Mouse (Mus musculus) neural tube, embryonic 12.5 days (tissue): ENCODE data around the gene Irf1. TPM values are rescaled to one million over a fixed set of nuclear protein-coding genes. Genes with fewer than 3 reads are reported as not detected.

ENCODE experiments used
- ATAC-seq: fragments of 200-750 bp; cut with Nextera tagmentation; 2 replicates; pipeline ENCODE4 v1.8.0; 2017; ENCODE audit warnings: low read depth, mild to moderate bottlenecking, moderate TSS enrichment, moderate library complexity; ENCODE audit not compliant: low FRiP score
- H3K27ac ChIP-seq: fragments of 300-500 bp; sonication (generic); 2 replicates; pipeline ENCODE4 v1.5.1; 2016
- H3K27me3 ChIP-seq: fragments of 300-500 bp; sonication (generic); replicated peaks from 2 replicates; pipeline ENCODE4 v1.6.1; 2016; ENCODE audit warnings: mild to moderate bottlenecking
- H3K36me3 ChIP-seq: fragments of 300-500 bp; sonication (generic); 2 replicates; pipeline ENCODE4 v1.6.1; 2016; ENCODE audit warnings: mild to moderate bottlenecking
- H3K4me1 ChIP-seq: fragments of 300-500 bp; sonication (generic); 2 replicates; pipeline ENCODE4 v1.6.1; 2016
- H3K4me2 ChIP-seq: fragments of 300-500 bp; sonication (generic); replicated peaks from 2 replicates; pipeline ENCODE4 v1.6.1; 2016; ENCODE audit warnings: mild to moderate bottlenecking
- H3K4me3 ChIP-seq: fragments of 300-500 bp; sonication (generic); 2 replicates; pipeline ENCODE4 v1.5.1; 2016
- H3K9ac ChIP-seq: fragments of 300-500 bp; sonication (generic); 2 replicates; pipeline ENCODE4 v1.6.1; 2016; ENCODE audit warnings: mild to moderate bottlenecking
- H3K9me3 ChIP-seq: fragments of 300-500 bp; sonication (generic); 2 replicates; pipeline ENCODE4 v1.6.1; 2016; ENCODE audit warnings: mild to moderate bottlenecking
- WGBS: fragments of 180-500 bp; shearing (Covaris S2); methylation state at CpG from one replicate; pipeline ENCODE4 v1.1.7; 2016; 5-methylcytosine and 5-hydroxymethylcytosine counted together
- polyA plus RNA-seq: library from polyadenylated mRNA; unstranded; fragments of >200 nt; fragmentation: Nextera tagmentation; extraction: Ambion mirVana; gene quantifications from 2 replicates; pipeline ENCODE4 v1.2.1, GENCODE M21; 2016

Irf1 gene
- polyA plus RNA-seq, 1 experiment from 2014 or later: 3.3 TPM

DNA sequence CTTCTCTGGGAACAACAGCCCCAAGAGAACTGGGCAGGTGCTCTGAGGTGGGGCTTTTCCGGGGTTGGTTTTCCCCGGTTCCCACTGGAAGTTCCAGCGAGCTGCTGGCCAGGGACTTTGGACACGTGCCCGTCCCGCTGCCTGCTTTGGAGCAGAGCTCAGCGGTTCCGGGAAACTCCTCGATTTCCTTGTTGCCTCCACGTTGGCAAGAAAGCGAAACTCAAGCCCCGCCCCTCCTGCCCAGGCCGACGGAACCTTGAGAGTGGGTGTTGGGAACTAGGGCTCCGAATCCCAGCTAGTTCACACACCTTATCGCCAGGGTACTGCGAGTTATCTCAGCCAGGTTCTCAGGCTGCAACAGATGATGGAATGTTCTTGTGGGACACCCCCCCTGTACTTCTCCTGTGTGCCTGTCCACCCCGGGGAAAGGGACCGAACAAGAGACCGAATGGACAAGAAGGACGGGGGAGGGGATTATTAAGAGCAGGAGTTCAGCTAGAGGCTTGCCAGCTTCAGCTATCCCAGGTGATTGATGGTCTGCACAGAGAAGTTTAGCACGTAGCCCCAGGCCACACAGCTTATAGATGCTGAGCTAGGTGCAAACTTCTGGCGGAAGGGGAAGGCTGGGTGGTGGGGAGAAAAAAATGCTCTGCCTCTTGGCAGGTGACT is 6.9 kb upstream of the Irf1 start:
- Histone ChIP-seq H3K9ac (peak overlapping the region; percentile 41; the same call in 1 of the 2 replicates), H3K27ac (no peak overlapping the region), H3K27me3 (peaks cover 48% of the 10 kb centered on the region), H3K36me3 (no peaks in the 10 kb centered on the region), H3K4me3 (peak overlapping the region; percentile 31), H3K4me2 (peak overlapping the region; percentile 78), H3K4me1 (peaks cover 14% of the 10 kb centered on the region), H3K9me3 (no peaks in the 10 kb centered on the region)
- ATAC-seq: peak; percentile 21
- WGBS: 9% methylated on average over 23 of the region's 23 CpGs

DNA sequence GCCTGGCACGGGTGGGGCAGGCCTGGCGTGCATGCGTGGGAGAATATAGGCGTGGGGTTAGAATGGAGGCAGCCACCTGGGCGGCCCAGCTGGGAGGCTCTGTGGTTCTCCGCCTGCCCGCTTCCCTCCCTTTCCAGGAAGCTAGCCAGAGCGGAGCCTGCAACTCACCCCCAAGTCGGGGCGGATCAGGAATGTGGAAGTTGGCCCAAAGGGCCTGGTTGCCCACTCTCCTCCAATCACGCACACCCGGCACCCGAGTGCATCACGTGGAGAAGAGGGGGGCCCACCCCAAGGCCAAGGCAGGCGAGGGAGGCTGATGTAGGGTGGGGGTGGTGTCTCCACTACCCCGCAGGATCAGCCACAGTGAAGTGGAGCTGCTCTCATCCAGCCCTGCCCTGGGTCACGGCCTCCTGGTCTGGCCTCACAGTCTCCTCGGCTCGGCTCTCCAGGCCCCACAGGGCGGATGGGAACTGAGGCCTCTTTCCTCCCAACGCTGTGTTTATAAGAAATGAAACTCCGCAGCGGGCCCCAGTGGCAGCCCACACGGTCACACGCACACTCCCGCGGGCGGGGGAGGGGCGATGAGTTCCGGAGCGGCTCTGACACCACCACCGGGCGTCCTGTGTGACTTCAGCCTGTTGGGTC is 6.2 kb upstream of the Irf1 start:
- peak overlapping the region; percentile 41 for H3K9ac ChIP-seq
- no peaks in the 10 kb centered on the region for H3K9me3 ChIP-seq
- H3K4me1 ChIP-seq: peaks cover 14% of the 10 kb centered on the region
- H3K36me3 ChIP-seq: no peaks in the 10 kb centered on the region
- 4% methylated on average over 33 of the region's 33 CpGs for WGBS
- H3K27ac ChIP-seq: no peak overlapping the region
- ATAC-seq: peak; percentile 73
- peak overlapping the region; percentile 31 for H3K4me3 ChIP-seq
- H3K4me2 ChIP-seq: peak overlapping the region; percentile 78
- peaks cover 51% of the 10 kb centered on the region for H3K27me3 ChIP-seq

DNA sequence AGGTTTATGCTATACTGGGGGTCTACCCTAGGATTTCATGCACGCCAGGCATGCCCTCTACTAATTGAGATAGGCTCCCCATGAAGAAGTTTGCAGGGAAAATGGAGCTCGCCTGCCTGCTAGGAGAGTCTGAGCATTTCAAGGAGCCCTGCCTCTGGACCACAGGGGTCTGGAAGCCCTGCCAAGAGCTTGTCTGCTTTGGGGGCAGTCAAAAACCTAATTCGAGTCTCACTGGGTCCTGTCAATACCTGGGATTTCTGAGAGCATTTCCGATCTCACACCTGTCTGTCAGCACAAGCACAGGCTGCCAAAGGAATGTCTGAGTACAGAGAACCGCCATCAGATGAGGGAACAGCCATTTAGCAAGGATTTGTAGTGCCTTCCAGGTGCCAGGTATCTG is 5.2 kb upstream of the Irf1 start:
- Histone ChIP-seq H3K4me3 (no peak overlapping the region), H3K4me1 (peaks cover 18% of the 10 kb centered on the region), H3K27ac (no peak overlapping the region), H3K4me2 (no peak overlapping the region), H3K36me3 (no peaks in the 10 kb centered on the region), H3K9ac (no peak overlapping the region), H3K9me3 (no peaks in the 10 kb centered on the region), H3K27me3 (peaks cover 47% of the 10 kb centered on the region)
- ATAC-seq: no peak
- 59% methylated on average over 5 of the region's 5 CpGs for WGBS

- no peak overlapping the region for H3K4me3 ChIP-seq
- ATAC-seq: no peak
- H3K27ac ChIP-seq: no peak overlapping the region
- H3K27me3 ChIP-seq: peaks cover 19% of the 10 kb centered on the region
- 80% methylated on average over 13 of the region's 13 CpGs for WGBS
- H3K9me3 ChIP-seq: no peaks in the 10 kb centered on the region
- H3K9ac ChIP-seq: no peak overlapping the region
- peaks cover 12% of the 10 kb centered on the region for H3K4me1 ChIP-seq
- H3K4me2 ChIP-seq: no peak overlapping the region
- H3K36me3 ChIP-seq: no peaks in the 10 kb centered on the region
These were observed 1.2 kb upstream of the Irf1 start for GRCm38 (mm10) chr11:53768422-53769184.

- H3K4me1 ChIP-seq: peaks cover 7% of the 10 kb centered on the region; the same call in 1 of the 2 replicates
- no peak overlapping the region for H3K27ac ChIP-seq
- peak overlapping the region; percentile 97 for H3K4me2 ChIP-seq
- no peak overlapping the region for H3K9ac ChIP-seq
- no peaks in the 10 kb centered on the region for H3K9me3 ChIP-seq
- H3K4me3 ChIP-seq: peak overlapping the region; percentile 70
- no peaks in the 10 kb centered on the region for H3K36me3 ChIP-seq
- 53% methylated on average over 12 of the region's 12 CpGs for WGBS
- H3K27me3 ChIP-seq: peaks cover 19% of the 10 kb centered on the region
- no peak for ATAC-seq
These were observed 633 bp upstream of the Irf1 start for GRCm38 (mm10) chr11:53769185-53769576.

- under 1% methylated on average over 75 of the region's 75 CpGs for WGBS
- peak overlapping the region; percentile 70 for H3K9ac ChIP-seq
- peak overlapping the region; percentile 70 for H3K4me3 ChIP-seq
- H3K36me3 ChIP-seq: no peaks in the 10 kb centered on the region
- peak overlapping the region; percentile 97 for H3K4me2 ChIP-seq
- H3K4me1 ChIP-seq: peaks cover 7% of the 10 kb centered on the region; the same call in 1 of the 2 replicates
- peak; percentile 83 for ATAC-seq
- H3K27ac ChIP-seq: no peak overlapping the region
- H3K27me3 ChIP-seq: peaks cover 19% of the 10 kb centered on the region
- H3K9me3 ChIP-seq: no peaks in the 10 kb centered on the region
These were observed 444 bp downstream of the Irf1 start for GRCm38 (mm10) chr11:53770125-53770791.

DNA sequence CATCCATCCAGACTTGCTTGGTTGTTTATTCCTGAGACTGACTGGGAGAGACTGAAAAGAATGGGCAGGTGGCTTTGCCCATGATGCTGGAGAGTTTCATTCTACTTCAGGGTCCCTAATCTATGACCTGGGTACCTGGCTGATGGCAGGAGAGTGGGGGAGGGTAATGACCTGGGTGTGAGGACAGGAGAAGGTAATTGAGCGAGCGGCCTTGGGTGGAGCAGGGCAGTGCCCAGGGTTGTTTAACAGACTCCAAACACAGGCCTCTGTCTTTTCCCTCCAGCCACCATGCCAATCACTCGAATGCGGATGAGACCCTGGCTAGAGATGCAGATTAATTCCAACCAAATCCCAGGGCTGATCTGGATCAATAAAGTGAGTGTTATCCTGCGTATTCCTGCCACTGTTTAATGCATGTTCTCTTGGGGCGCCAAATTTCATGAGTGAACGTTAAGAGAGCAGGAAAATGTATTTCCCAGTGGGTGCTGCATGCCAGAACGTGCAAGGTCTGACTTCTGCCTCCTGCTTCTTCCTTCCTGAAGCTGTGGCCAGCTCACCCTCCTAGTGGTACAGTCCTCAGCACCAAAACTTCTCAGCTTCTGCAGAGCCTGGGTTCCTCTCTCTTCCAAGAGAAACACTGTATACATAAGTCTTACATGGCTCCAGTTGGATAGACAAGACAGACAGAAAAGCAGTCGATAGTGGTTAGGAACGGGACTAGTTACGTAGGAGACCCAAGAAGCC is 1.4 kb downstream of the Irf1 start:
- H3K9me3 ChIP-seq: no peaks in the 10 kb centered on the region
- WGBS: 85% methylated on average over 11 of the region's 11 CpGs
- ATAC-seq: no peak
- H3K4me1 ChIP-seq: peaks cover 7% of the 10 kb centered on the region; the same call in 1 of the 2 replicates
- H3K4me3 ChIP-seq: no peak overlapping the region
- no peaks in the 10 kb centered on the region for H3K36me3 ChIP-seq
- no peak overlapping the region for H3K9ac ChIP-seq
- peaks cover 16% of the 10 kb centered on the region for H3K27me3 ChIP-seq
- H3K4me2 ChIP-seq: peak overlapping the region; percentile 97
- no peak overlapping the region for H3K27ac ChIP-seq

- H3K9ac ChIP-seq: no peak overlapping the region
- H3K4me2 ChIP-seq: no peak overlapping the region
- H3K9me3 ChIP-seq: no peaks in the 10 kb centered on the region
- H3K36me3 ChIP-seq: no peaks in the 10 kb centered on the region
- ATAC-seq: no peak
- H3K4me1 ChIP-seq: peaks cover 7% of the 10 kb centered on the region; the same call in 1 of the 2 replicates
- no peak overlapping the region for H3K27ac ChIP-seq
- H3K27me3 ChIP-seq: peaks cover 16% of the 10 kb centered on the region
- 82% methylated on average over 9 of the region's 9 CpGs for WGBS
- no peak overlapping the region for H3K4me3 ChIP-seq
These were observed 2.7 kb downstream of the Irf1 start for GRCm38 (mm10) chr11:53772536-53772935.

GRCm38 (mm10) chr11:53773087-53773486 is 3.3 kb downstream of the Irf1 start, which contains the start of gene Gm17334:
Gm17334 (minus strand) TSS chr11:53773187.
- WGBS: 93% methylated on average over 5 of the region's 5 CpGs
- no peak within 1 kb of the TSS for H3K27ac ChIP-seq
- no peaks in the 10 kb centered on the region for H3K9me3 ChIP-seq
- no peak within 1 kb of the TSS for H3K4me2 ChIP-seq
- no peaks in the 10 kb centered on the region for H3K36me3 ChIP-seq
- H3K9ac ChIP-seq: no peak within 1 kb of the TSS
- no peak for ATAC-seq
- peaks cover 7% of the 10 kb centered on the region; the same call in 1 of the 2 replicates for H3K4me1 ChIP-seq
- H3K27me3 ChIP-seq: peaks cover 16% of the 10 kb centered on the region
- no peak within 1 kb of the TSS for H3K4me3 ChIP-seq

GRCm38 (mm10) chr11:53773641-53774360 is 4.0 kb downstream of the Irf1 start:
- no peak overlapping the region for H3K9ac ChIP-seq

More at GRCm38 (mm10) chr11:53773641-53774360, 4.0 kb downstream of the Irf1 start:
- Histone ChIP-seq H3K4me2 (no peak overlapping the region), H3K4me1 (peaks cover 7% of the 10 kb centered on the region; the same call in 1 of the 2 replicates), H3K9me3 (no peaks in the 10 kb centered on the region), H3K27ac (no peak overlapping the region), H3K27me3 (peaks cover 11% of the 10 kb centered on the region), H3K36me3 (no peaks in the 10 kb centered on the region), H3K4me3 (no peak overlapping the region)
- ATAC-seq: no peak
- 92% methylated on average over 16 of the region's 16 CpGs for WGBS
